Mouse (Mus musculus) spleen, adult 10 weeks (tissue): ENCODE data around the gene Zfp775. TPM values are rescaled to one million over a fixed set of nuclear protein-coding genes. Genes with fewer than 3 reads are reported as not detected.

ENCODE experiments used
- polyA plus RNA-seq: library from polyadenylated mRNA; stranded (reverse); fragments of 350-450 nt; fragmentation: Illumina TruSeq; extraction: RNeasy Lipid Tissue Mini Kit (QIAGEN cat#74804); gene quantifications from one replicate; pipeline ENCODE4 v1.2.3, GENCODE M21; 2015; ENCODE audit warnings: low replicate concordance; ENCODE audit not compliant: insufficient read depth

The Zfp775 gene
- polyA plus RNA-seq, result 1.5 TPM

DNA sequence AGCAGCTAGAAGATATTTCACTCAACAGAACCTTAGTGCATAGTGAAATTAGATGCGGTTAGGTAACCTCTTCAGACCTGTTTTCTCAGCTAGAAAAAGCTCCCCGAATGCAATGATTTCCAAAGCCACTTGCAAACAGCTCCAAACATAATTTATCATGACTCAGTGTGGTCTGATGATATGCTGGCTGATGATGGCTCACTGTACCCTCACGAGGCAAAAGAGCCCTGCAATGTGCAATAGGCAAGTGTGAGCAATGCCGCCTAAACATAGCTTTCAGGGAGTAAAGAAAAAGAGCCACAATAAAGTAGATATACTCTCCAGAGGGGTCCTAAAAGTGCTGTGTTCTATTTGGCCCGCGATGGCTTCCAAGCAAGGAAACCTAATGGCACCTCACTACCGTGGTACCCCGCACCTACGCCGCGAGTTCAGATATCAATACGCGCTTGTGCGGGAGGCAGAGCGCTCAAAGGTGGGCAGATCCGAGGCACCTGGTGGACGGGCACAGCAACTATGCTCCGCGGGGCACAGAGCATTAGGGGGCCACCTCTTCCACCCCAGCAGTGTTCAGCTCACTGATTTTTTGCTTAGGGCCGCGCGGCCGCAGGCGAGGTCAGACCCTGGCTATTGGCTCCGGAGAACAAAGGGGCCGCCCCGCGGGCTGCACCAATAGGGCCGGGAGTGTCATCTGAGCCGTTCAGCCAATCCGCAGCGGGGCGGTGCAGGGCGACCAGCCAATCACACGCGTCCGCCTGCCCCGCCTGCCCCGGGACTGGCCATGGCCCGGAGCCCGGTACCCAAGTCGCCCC, at the start of gene Zfp775:
Zfp775 (plus strand) TSS at position 793 of the 809 bp plus-strand sequence.

DNA sequence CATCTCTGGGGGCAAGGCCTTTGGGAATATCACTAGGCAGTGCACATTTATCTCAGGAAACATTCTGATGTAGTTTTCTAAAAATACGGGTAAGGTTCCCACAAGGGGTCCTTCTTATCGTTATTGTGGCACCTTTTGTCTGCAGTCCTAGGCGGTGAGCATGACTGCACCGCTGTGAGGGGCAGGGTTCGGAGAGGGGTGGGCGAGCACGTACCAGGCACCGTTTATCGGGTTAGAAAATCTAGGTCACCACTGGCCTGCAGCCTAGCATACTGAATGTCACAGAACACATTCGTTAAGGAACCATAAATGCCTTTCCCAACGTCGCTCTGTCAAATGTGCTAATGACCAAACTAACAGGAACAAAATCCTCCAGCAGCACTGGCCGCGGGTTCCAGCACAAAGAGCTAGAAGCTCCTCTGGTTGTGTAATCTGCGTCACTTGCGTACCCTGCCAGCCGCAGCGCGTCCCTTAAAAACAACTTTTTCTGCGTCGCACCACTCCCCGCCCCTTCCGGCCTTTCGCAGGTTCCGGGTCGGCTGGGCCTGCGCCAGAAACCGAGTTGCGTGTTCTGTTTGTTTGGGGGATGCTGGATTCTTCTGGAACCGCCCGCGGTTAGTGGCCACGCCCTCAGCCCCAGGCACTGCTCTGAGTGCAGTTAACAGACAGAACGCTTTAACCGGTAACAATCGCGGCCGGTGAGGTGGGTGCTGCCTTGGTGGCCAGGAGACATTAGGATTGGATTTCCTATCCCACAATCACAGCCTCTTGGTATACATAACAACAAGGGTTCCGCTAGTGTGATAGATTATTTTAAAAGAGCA, 47.4 kb upstream of the Zfp775 start, which contains the start of gene Lrrc61:
Lrrc61 (plus strand) TSS at position 517 of the 824 bp plus-strand sequence.

DNA sequence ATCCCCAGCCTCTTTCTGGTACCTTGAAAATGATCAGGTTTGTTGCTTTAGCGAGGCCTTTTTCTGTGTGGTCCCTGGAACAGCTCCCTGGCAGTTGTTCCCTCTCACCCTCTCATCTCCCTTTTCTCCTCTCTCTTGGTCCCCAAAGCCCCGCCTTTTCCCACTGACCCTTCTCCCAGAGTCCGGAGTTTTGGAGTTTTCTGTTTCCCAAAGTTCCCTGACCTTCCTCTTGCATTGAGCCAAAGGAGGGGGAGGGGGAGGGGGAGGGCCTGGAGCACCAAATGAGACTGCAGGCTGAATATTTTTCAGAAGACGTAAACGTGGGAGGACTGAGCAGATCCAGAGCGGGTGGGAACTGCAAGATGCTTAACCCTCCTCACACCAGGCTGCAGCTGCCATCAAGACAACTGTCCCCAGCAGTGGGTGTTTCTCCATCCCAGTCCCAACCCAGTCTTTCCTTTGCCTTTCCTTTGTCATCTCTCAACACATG, 29.2 kb upstream of the Zfp775 start, which contains the start of gene Rarres2:
Rarres2 (minus strand) TSS at position 218 of the 490 bp plus-strand sequence.

DNA sequence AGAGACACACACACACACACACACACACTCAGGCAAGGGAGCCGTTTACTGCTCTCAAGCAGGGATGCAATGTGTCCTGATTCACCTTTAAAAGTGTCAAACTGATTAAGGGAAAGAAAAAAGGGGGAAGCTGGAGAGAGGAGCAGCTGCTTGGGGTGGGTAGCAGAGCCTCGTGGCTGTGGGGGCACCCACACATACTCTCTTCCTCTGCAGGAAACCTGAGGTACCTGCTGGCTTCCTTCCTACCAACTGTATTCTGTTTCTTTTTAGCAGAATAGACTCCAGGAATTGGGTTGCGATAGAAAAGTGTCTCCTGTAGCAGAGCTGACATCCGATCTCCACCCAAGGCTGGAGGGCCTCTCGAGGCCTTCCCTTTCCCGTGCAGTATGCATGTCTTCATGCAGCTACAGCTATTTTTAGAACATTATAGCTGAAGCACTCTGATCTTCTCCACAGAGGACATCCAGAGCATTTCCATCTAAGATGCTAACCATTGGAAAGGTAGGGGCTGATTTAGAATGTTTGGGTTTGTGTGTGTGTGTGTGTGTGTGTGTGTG, 12.6 kb upstream of the Zfp775 start, which contains the start of gene Gm45021:
Gm45021 (plus strand) TSS at position 417 of the 557 bp plus-strand sequence.

DNA sequence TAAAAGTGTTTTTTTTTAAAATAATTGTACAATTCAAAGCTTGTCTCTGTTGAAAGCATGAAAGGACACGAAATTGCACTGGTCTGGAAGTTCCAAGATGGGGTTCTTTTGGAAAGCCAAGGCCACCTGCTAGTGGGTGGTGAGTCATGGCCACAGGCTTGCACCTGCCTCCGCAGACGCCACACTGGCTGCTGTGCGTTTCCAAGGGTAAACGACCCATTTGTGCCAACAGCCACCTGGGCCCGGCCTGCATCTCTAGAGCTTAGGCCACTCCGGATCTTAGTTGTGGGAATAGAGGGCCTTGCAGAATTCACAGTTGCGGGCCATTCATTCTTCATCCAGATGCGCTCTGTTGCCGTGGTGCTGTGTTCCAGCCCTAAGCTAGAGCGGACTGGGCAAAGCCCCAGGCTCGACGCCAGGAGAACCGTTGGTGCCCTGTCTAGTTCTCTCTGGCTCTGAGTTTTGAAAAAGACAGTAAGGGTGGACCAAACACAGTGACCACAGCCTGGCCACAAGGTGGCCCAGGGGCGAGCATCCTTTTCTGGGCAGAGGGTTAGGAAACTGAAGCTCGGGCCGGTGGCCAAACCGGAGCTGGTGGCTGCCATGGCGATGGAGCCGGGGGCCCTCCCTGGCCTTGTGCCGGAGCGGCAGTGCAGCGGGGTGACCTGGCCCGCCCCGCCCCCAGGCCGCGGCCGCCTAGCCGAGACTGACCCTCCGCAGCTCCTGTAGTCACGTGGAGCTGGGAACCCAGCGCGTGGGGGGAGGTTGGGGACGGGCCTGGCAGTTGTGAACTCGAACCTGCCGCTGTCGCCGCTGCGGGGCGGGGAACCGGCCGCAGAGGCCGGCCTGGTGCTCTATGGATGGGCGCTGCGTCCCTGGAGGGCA, 8.5 kb upstream of the Zfp775 start, which contains the start of the genes Repin1 and Gm44965:
Repin1 (plus strand) TSS at position 726 of the 885 bp plus-strand sequence.
Gm44965 (plus strand) TSS at position 784 of the 885 bp plus-strand sequence.

DNA sequence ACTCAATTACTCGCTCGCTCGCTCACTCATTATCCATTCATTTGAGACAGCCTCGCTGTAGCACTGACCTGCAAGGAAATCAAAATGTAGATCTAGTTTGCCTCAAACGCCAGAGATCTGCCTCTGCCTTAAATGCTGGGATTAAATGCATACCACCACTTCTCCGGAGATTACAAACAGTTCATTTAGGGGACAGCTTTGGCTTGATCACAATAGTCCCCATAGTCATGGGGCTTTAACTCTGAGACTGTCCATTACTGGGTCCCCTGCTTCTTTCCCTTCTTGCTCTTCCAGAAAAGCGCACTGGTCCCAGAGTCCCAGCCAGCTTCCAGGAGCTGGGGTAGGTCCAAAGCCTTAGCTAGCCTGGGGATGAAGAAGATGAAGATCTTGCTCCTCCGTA, 24.6 kb downstream of the Zfp775 start, which contains the start of gene AI854703:
AI854703 (plus strand) TSS at position 301 of the 400 bp plus-strand sequence.

DNA sequence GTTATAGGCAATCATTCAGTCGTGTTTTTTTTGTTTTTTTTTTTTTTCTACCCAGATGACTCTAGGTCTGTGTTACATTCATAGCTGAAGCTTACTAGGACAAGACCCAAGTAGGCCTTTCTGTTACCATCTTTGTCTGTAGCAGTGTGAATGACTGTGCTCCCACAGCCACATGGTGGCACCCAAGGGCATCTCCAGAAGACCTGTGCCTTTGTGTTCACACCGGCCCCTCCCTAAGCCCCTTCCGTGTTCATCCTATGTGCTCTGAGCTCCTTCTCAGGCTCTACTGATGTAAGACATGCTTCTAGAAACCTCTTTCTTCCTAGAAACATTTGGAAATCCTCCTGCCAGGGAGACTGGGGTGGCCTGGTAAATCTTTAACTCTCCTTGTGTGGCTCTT, 45.1 kb downstream of the Zfp775 start, which contains the start of gene Gimap8:
Gimap8 (plus strand) TSS at position 240 of the 400 bp plus-strand sequence.

Other genes with a start within 250 kb of the Zfp775 start
- gene Krba1, start 206.5 kb upstream of the Zfp775 start, polyA plus RNA-seq, result 12.9 TPM
- gene Zfp467, start 156.2 kb upstream of the Zfp775 start, polyA plus RNA-seq, result 9.9 TPM
- 0.75 TPM for gene Sspo, start 153.8 kb upstream of the Zfp775 start, polyA plus RNA-seq
- 2.4 TPM for gene Atp6v0e2, start 64.4 kb upstream of the Zfp775 start, polyA plus RNA-seq
- gene Lrrc61, start 47.3 kb upstream of the Zfp775 start, polyA plus RNA-seq, result 15.7 TPM
- 84.3 TPM for gene Rarres2, start 29.3 kb upstream of the Zfp775 start, polyA plus RNA-seq
- gene Gm45021, start 12.5 kb upstream of the Zfp775 start, polyA plus RNA-seq, result not detected
- 7.5 TPM for gene Repin1, start 8.2 kb upstream of the Zfp775 start, polyA plus RNA-seq
- not detected for gene Gm44965, start 8.1 kb upstream of the Zfp775 start, polyA plus RNA-seq
- 0.30 TPM for gene AI854703, start 24.7 kb downstream of the Zfp775 start, polyA plus RNA-seq
- 329 TPM for gene Gimap8, start 45.2 kb downstream of the Zfp775 start, polyA plus RNA-seq
- 169 TPM for gene Gimap9, start 74.1 kb downstream of the Zfp775 start, polyA plus RNA-seq
- gene Gimap4, start 82.5 kb downstream of the Zfp775 start, polyA plus RNA-seq, result 799 TPM
- gene Gimap6, start 106.2 kb downstream of the Zfp775 start, polyA plus RNA-seq, result 609 TPM
- gene Gm28053, start 116.5 kb downstream of the Zfp775 start, polyA plus RNA-seq, result 83.2 TPM
- 103 TPM for gene Gimap7, start 116.6 kb downstream of the Zfp775 start, polyA plus RNA-seq
- 200 TPM for gene Gimap1, start 137.0 kb downstream of the Zfp775 start, polyA plus RNA-seq
- gene Gimap5, start 144.1 kb downstream of the Zfp775 start, polyA plus RNA-seq, result 81.6 TPM
- 371 TPM for gene Gimap3, start 168.8 kb downstream of the Zfp775 start, polyA plus RNA-seq
- 159 TPM for gene Tmem176a, start 238.9 kb downstream of the Zfp775 start, polyA plus RNA-seq
- gene Tmem176b, start 239.4 kb downstream of the Zfp775 start, polyA plus RNA-seq, result 279 TPM